Mouse (Mus musculus): ENCODE measurements around the gene Hist1h2ae. TPM values are rescaled to one million over a fixed set of nuclear protein-coding genes. Genes with fewer than 3 reads are reported as not detected.
"Not testable (repeated sequence)": the region's sequence is repeated elsewhere in the genome, so short reads cannot be mapped to it uniquely, and the experiment has no call there.

Hist1h2ae gene
- polyA plus RNA-seq, 1 experiment from 2014 or later: 7.9 TPM

GRCm38 (mm10) chr13:23593051-23593770 is 22.2 kb upstream of the Hist1h2ae start:
- DNase-seq (ENCODE audit: low spot score) (peak; percentile 50), ATAC-seq (peak; percentile 83)
- Histone ChIP-seq H3K4me3 (ENCODE audit: low read depth, low read length) (no peak overlapping the region), H3K9ac (replicated peaks; ENCODE audit: low read depth) (no peak overlapping the region), H3K4me2 (replicated peaks; ENCODE audit: low read depth, low read length) (no peak overlapping the region), H3K27me3 (replicated peaks; ENCODE audit: insufficient read depth, low read length) (no peaks in the 10 kb centered on the region), H3K9me3 (ENCODE audit: low read length) (no peaks in the 10 kb centered on the region), H3K36me3 (ENCODE audit: insufficient read depth, low read length) (no peaks in the 10 kb centered on the region), H3K4me1 (ENCODE audit: insufficient read depth, low read depth, low read length) (no peaks in the 10 kb centered on the region), H3K27ac (ENCODE audit: low read length) (peak overlapping the region; percentile 57)
- peak; percentile 62; the same call in 1 of the 2 replicates for TF ChIP-seq EP300 (IDR thresholded peaks at IDR 0.05)
- TF ChIP-seq CTCF (IDR thresholded peaks at IDR 0.05): no peak
- 50% methylated on average over 5 of the region's 5 CpGs for whole genome bisulfite sequencing

GRCm38 (mm10) chr13:23592614-23593013 is 21.6 kb upstream of the Hist1h2ae start:
- no peak for ATAC-seq
- H3K9me3 ChIP-seq (ENCODE audit: low read length): no peaks in the 10 kb centered on the region
- no peaks in the 10 kb centered on the region for H3K4me1 ChIP-seq (ENCODE audit: insufficient read depth, low read depth, low read length)
- H3K27me3 ChIP-seq (replicated peaks; ENCODE audit: insufficient read depth, low read length): no peaks in the 10 kb centered on the region
- no peak overlapping the region for H3K9ac ChIP-seq (replicated peaks; ENCODE audit: low read depth)
- TF ChIP-seq EP300 (IDR thresholded peaks at IDR 0.05): no peak
- no peak for TF ChIP-seq CTCF (IDR thresholded peaks at IDR 0.05)
- H3K36me3 ChIP-seq (ENCODE audit: insufficient read depth, low read length): no peaks in the 10 kb centered on the region
- DNase-seq (ENCODE audit: low spot score): no peak
- no peak overlapping the region for H3K4me3 ChIP-seq (ENCODE audit: low read depth, low read length)
- no peak overlapping the region for H3K4me2 ChIP-seq (replicated peaks; ENCODE audit: low read depth, low read length)
- H3K27ac ChIP-seq (ENCODE audit: low read length): no peak overlapping the region; the same call in 1 of the 2 replicates
- 64% methylated on average over 7 of the region's 7 CpGs for WGBS

GRCm38 (mm10) chr13:23591886-23592285 is 20.9 kb upstream of the Hist1h2ae start:
- WGBS: 82% methylated on average over 7 of the region's 7 CpGs
- not testable (repeated sequence) for H3K4me2 ChIP-seq (replicated peaks; ENCODE audit: low read depth, low read length); H3K4me3 ChIP-seq (ENCODE audit: low read depth, low read length); H3K27me3 ChIP-seq (replicated peaks; ENCODE audit: insufficient read depth, low read length); DNase-seq (ENCODE audit: low spot score); H3K9me3 ChIP-seq (ENCODE audit: low read length); ATAC-seq; H3K9ac ChIP-seq (replicated peaks; ENCODE audit: low read depth); H3K4me1 ChIP-seq (ENCODE audit: insufficient read depth, low read depth, low read length); H3K27ac ChIP-seq (ENCODE audit: low read length); H3K36me3 ChIP-seq (ENCODE audit: insufficient read depth, low read length)

GRCm38 (mm10) chr13:23591206-23591605 is 20.2 kb upstream of the Hist1h2ae start:
- H3K4me2 ChIP-seq (replicated peaks; ENCODE audit: low read depth, low read length): no peak overlapping the region
- no peak for TF ChIP-seq EP300 (IDR thresholded peaks at IDR 0.05)
- no peak for TF ChIP-seq CTCF (IDR thresholded peaks at IDR 0.05)
- 85% methylated on average over 7 of the region's 7 CpGs for WGBS
- H3K27me3 ChIP-seq (replicated peaks; ENCODE audit: insufficient read depth, low read length): no peaks in the 10 kb centered on the region
- H3K4me1 ChIP-seq (ENCODE audit: insufficient read depth, low read depth, low read length): 0 out of 2 replicates have a peak, but pooled peaks cover 2% of the 10 kb centered on the region
- H3K9me3 ChIP-seq (ENCODE audit: low read length): no peaks in the 10 kb centered on the region
- DNase-seq (ENCODE audit: low spot score) (no peak), ATAC-seq (no peak)
- H3K27ac ChIP-seq (ENCODE audit: low read length): no peak overlapping the region
- H3K4me3 ChIP-seq (ENCODE audit: low read depth, low read length): no peak overlapping the region
- no peaks in the 10 kb centered on the region for H3K36me3 ChIP-seq (ENCODE audit: insufficient read depth, low read length)
- no peak overlapping the region for H3K9ac ChIP-seq (replicated peaks; ENCODE audit: low read depth)

GRCm38 (mm10) chr13:23586940-23587225 is 15.9 kb upstream of the Hist1h2ae start:
- peak overlapping the region; percentile 46 for H3K9ac ChIP-seq (replicated peaks; ENCODE audit: low read depth)
- 3% methylated on average over 1 of the region's 1 CpGs for WGBS
- H3K36me3 ChIP-seq (ENCODE audit: insufficient read depth, low read length): no peaks in the 10 kb centered on the region
- ATAC-seq (no peak), DNase-seq (ENCODE audit: low spot score) (no peak)
- H3K4me1 ChIP-seq (ENCODE audit: insufficient read depth, low read depth, low read length): peaks cover 10% of the 10 kb centered on the region
- no peaks in the 10 kb centered on the region for H3K9me3 ChIP-seq (ENCODE audit: low read length)
- H3K27me3 ChIP-seq (replicated peaks; ENCODE audit: insufficient read depth, low read length): no peaks in the 10 kb centered on the region
- TF ChIP-seq CTCF (IDR thresholded peaks at IDR 0.05) (no peak), EP300 (IDR thresholded peaks at IDR 0.05) (no peak)
- peak overlapping the region; percentile 92 for H3K27ac ChIP-seq (ENCODE audit: low read length)
- peak overlapping the region; percentile 52; the same call in 1 of the 2 replicates for H3K4me3 ChIP-seq (ENCODE audit: low read depth, low read length)
- peak overlapping the region; percentile 62 for H3K4me2 ChIP-seq (replicated peaks; ENCODE audit: low read depth, low read length)

GRCm38 (mm10) chr13:23586099-23586939 is 15.3 kb upstream of the Hist1h2ae start:
- TF ChIP-seq EP300 (IDR thresholded peaks at IDR 0.05): no peak
- TF ChIP-seq CTCF (IDR thresholded peaks at IDR 0.05): no peak

More at GRCm38 (mm10) chr13:23586099-23586939, 15.3 kb upstream of the Hist1h2ae start:
- Histone ChIP-seq H3K4me2 (replicated peaks; ENCODE audit: low read depth, low read length) (peak overlapping the region; percentile 62), H3K9ac (replicated peaks; ENCODE audit: low read depth) (peak overlapping the region; percentile 46), H3K36me3 (ENCODE audit: insufficient read depth, low read length) (no peaks in the 10 kb centered on the region), H3K4me1 (ENCODE audit: insufficient read depth, low read depth, low read length) (peaks cover 10% of the 10 kb centered on the region), H3K27me3 (replicated peaks; ENCODE audit: insufficient read depth, low read length) (no peaks in the 10 kb centered on the region), H3K9me3 (ENCODE audit: low read length) (no peaks in the 10 kb centered on the region), H3K4me3 (ENCODE audit: low read depth, low read length) (peak overlapping the region; percentile 52), H3K27ac (ENCODE audit: low read length) (peak overlapping the region; percentile 92)
- no peak for ATAC-seq
- peak; percentile 60 for DNase-seq (ENCODE audit: low spot score)
- 3% methylated on average over 22 of the region's 22 CpGs for WGBS

Data from lung, postnatal 0 days (tissue).